Mouse (Mus musculus): ENCODE measurements around the gene Copz2.
A peak's percentile ranks its signal among the peaks of the same experiment; 100 is the strongest.

The Copz2 gene

DNA sequence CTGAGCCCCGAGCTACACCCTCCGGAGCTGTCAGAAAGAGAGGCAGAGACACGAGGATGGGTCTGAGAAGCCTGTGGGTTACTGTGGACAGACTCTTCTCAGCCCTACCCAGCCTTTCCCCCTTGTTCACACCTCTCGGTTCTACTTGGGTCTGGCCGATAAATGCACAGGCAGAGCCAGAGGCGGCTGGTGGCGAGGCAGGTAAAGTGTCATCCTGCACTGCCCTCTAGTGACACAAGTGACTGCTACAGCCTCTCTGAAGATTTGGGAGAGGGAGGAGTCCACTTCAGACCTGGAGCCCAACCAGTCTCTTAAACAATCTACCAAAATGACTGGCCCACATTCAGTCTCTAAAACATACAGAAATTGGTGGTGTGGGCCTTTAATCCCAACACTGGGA, 60.3 kb downstream of the Copz2 start:
- peak; percentile 80 to 88 for DNase-seq
